Mouse (Mus musculus) midbrain, embryonic 13.5 days (tissue): ENCODE results near the gene Ccdc120. TPM values are rescaled to one million over a fixed set of nuclear protein-coding genes. Genes with fewer than 3 reads are reported as not detected.
"Not testable (repeated sequence)": the region's sequence is repeated elsewhere in the genome, so short reads cannot be mapped to it uniquely, and the experiment has no call there.

Source experiments
- ATAC-seq: fragments of 200-750 bp; cut with Nextera tagmentation; 2 replicates; pipeline ENCODE4 v1.8.0; 2017; ENCODE audit warnings: mild to moderate bottlenecking, moderate TSS enrichment, moderate library complexity
- H3K27ac ChIP-seq: fragments of 300-500 bp; sonication (generic); 2 replicates; pipeline ENCODE4 v1.5.1; 2015; ENCODE audit warnings: inconsistent platforms, mild to moderate bottlenecking, moderate library complexity
- H3K27me3 ChIP-seq: fragments of 300-500 bp; sonication (generic); 2 replicates; pipeline ENCODE4 v1.6.1; 2015; ENCODE audit warnings: mild to moderate bottlenecking, inconsistent platforms
- H3K36me3 ChIP-seq: fragments of 300-500 bp; sonication (generic); 2 replicates; pipeline ENCODE4 v1.6.1; 2015; ENCODE audit warnings: mild to moderate bottlenecking, inconsistent platforms
- H3K4me1 ChIP-seq: fragments of 300-500 bp; sonication (generic); replicated peaks from 2 replicates; pipeline ENCODE4 v1.6.1; 2015; ENCODE audit warnings: inconsistent platforms
- H3K4me2 ChIP-seq: fragments of 300-500 bp; sonication (generic); replicated peaks from 2 replicates; pipeline ENCODE4 v1.6.1; 2015; ENCODE audit warnings: moderate library complexity, mild to moderate bottlenecking, inconsistent platforms
- H3K4me3 ChIP-seq: fragments of 300-500 bp; sonication (generic); replicated peaks from 2 replicates; pipeline ENCODE4 v1.5.1; 2015; ENCODE audit warnings: mild to moderate bottlenecking, inconsistent platforms
- H3K9ac ChIP-seq: fragments of 300-500 bp; sonication (generic); replicated peaks from 2 replicates; pipeline ENCODE4 v1.6.1; 2015; ENCODE audit warnings: mild to moderate bottlenecking, inconsistent platforms
- H3K9me3 ChIP-seq: fragments of 300-500 bp; sonication (generic); 2 replicates; pipeline ENCODE4 v1.6.1; 2016; ENCODE audit warnings: mild to moderate bottlenecking, inconsistent platforms
- WGBS: fragments of 180-500 bp; shearing (Covaris S2); methylation state at CpG from one replicate; pipeline ENCODE4 v1.1.7; 2015; 5-methylcytosine and 5-hydroxymethylcytosine counted together
- polyA plus RNA-seq: library from polyadenylated mRNA; unstranded; fragments of >200 nt; fragmentation: Nextera tagmentation; extraction: Ambion mirVana; gene quantifications from 2 replicates; pipeline ENCODE4 v1.2.1, GENCODE M21; 2015

The Ccdc120 gene
- polyA plus RNA-seq, 1 experiment from 2014 or later: 46.0 TPM

DNA sequence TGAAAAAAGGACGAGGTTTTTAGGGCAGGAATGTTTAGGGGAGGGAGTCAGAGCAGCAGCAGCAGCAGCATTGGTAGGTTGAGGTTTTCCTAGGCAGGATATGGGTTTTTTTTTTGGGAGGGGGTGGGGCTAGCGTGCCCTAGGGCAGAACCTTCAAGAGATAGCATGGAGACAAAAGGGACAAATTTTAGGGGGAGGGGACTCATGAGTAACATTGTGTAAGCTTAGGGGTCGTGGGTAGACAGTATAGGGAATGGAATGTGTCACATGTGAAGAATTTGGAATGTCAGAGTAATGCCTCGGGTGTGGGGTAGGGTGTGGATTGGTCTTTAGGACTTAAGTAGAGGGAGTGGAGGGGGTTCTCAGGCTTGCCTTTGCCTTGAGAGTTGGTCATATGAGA lies 28.0 kb downstream of the Ccdc120 start:
- Histone ChIP-seq H3K36me3 (peaks cover 18% of the 10 kb centered on the region), H3K9ac (peak overlapping the region; percentile 59), H3K27me3 (no peaks in the 10 kb centered on the region), H3K4me1 (peaks cover 10% of the 10 kb centered on the region), H3K4me3 (peak overlapping the region; percentile 54), H3K9me3 (no peaks in the 10 kb centered on the region), H3K27ac (no peak overlapping the region), H3K4me2 (peak overlapping the region; percentile 69)
- 38% methylated on average over 4 of the region's 4 CpGs for WGBS
- ATAC-seq: no peak

DNA sequence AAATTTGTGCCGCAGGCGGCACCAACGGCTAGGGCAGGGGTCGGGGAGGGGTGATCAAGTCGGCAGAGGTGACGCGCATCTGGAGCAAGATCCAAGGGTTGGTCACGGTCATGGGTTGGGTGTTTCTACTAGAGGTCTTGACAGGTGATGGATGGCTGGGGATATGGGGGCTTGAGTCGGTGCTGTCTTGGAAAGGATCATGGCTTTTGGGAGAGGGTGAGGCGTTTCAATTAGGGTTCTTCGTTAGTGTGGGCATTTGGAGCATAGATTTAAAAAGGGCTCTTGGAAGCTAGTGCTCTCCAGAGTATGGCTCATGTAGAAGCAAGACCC lies 28.5 kb downstream of the Ccdc120 start:
- WGBS: 32% methylated on average over 11 of the region's 11 CpGs
- peak overlapping the region; percentile 59 for H3K9ac ChIP-seq
- ATAC-seq: peak; percentile 76; the same call in 1 of the 2 replicates

DNA sequence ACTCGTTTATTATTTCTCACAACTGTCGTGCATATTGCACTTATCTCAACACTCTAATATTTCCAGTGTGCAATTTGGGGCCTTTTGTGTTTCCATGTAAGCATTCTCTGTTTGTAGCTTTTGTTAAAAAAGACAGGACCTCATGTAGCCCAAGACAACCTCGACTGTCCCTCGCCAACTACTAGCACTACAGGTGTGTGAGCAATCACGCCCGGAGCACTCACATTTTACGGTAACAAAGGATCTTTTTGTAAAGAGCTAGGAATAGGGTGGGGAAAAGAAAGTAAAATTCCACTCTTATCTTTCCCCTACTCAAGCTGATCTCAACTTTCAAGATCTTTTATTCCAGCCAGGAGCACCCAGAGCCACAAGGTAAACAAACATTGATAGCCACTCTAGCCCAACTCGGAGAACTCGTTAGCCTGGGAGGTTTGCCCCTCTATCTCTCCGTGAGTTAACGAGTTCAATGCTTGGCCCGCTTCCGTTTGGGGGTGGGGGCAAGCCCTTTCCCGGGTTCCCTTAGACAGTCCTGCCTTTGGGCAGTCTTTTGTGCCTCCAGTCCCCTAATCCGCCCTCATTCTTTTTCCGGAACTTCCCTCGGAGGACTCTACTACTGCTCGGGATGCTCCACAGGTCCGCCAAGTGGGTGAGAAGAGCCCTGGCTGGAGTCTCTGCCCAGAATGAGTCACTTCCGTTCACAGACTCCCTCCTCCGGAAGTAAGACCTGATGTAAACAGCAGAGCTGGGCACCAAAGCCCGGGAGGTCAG lies 29.0 kb downstream of the Ccdc120 start, which contains the start of gene Gm45208:
Gene Gm45208, plus strand, starts transcription at position 732 of the 768 bp plus-strand sequence.
- H3K36me3 ChIP-seq: peaks cover 12% of the 10 kb centered on the region
- 30% methylated on average over 22 of the region's 22 CpGs for WGBS
- no peaks in the 10 kb centered on the region for H3K9me3 ChIP-seq
- peak within 1 kb of the TSS; percentile 59 for H3K9ac ChIP-seq
- peak; percentile 93 for ATAC-seq
- no peaks in the 10 kb centered on the region for H3K27me3 ChIP-seq
- peak within 1 kb of the TSS; percentile 90 for H3K27ac ChIP-seq
- H3K4me2 ChIP-seq: peak within 1 kb of the TSS; percentile 69
- H3K4me3 ChIP-seq: peak within 1 kb of the TSS; percentile 54
- peaks cover 9% of the 10 kb centered on the region for H3K4me1 ChIP-seq

More for the DNA sequence above, 28.5 kb downstream of the Ccdc120 start:
- H3K27me3 ChIP-seq: no peaks in the 10 kb centered on the region
- H3K36me3 ChIP-seq: peaks cover 17% of the 10 kb centered on the region
- peak overlapping the region; percentile 69 for H3K4me2 ChIP-seq
- peak overlapping the region; percentile 90 for H3K27ac ChIP-seq
- H3K4me3 ChIP-seq: peak overlapping the region; percentile 54
- H3K9me3 ChIP-seq: no peaks in the 10 kb centered on the region
- H3K4me1 ChIP-seq: peaks cover 9% of the 10 kb centered on the region

DNA sequence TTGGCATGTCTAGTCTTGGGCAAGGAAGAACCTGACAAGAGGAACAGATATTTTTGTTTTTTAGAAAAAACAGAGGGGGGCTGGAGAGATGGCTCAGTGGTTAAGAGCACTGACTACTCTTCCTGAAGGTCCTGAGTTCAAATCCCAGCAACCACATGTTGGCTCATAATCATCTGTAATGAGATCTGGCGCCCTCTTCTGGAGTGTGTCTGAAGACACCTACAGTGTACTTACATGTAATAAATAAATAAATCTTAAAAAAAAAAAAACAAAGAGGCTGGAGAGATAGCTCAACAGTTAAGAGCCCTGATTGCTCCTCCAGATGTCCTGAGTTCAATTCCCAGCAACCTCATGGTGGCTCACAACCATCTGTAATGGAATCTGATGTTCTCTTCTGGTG lies 34.6 kb downstream of the Ccdc120 start:
- H3K4me2 ChIP-seq, H3K27me3 ChIP-seq, H3K9ac ChIP-seq, ATAC-seq, H3K4me3 ChIP-seq, H3K9me3 ChIP-seq, H3K4me1 ChIP-seq, H3K27ac ChIP-seq, H3K36me3 ChIP-seq: not testable (repeated sequence)
- 42% methylated on average over 1 of the region's 1 CpGs for WGBS

DNA sequence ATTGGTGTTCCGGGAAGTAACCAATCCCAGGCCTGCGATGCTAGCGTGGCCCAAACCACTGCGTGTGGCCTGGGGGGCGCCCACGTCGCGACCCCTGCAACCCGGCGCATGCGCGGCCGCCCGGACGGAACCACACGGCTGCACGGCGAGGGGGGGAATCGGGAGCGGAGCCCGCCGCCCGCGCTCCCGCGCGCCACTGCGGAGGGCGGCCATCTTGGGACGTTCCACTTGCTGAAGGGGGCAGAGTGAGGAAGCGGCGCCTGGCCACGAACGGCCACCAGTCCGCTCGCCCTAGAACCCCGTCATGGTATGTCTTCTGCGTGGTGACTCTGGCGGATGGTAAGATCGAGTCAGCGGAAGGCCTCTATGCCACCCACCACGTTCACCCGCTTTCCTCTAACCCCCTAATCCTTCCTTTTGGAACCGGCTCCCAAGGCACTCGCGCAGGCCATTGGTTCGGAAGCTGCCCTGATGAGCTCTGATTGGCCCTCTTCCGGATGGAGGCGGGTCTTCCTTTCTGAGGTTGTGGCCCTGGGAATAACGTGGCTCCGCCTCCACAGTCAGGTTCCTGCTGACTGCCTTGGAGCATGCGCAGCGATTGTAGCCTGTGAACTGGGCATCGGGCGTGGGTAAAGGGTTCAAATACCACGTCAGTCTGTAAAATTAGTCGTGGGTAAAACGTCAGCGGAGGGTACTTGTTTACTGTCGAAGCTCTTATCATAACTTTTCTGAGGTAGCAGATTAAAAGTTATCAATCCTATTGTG lies 36.4 kb downstream of the Ccdc120 start, which contains the start of gene Wdr45:
Gene Wdr45, plus strand, starts transcription at position 199 of the 765 bp plus-strand sequence.
- peak within 1 kb of the TSS; percentile 38 for H3K4me3 ChIP-seq
- peak within 1 kb of the TSS; percentile 58 for H3K9ac ChIP-seq
- peak; percentile 97 for ATAC-seq
- H3K4me2 ChIP-seq: peak within 1 kb of the TSS; percentile 54
- 21% methylated on average over 20 of the region's 60 CpGs for WGBS
- H3K9me3 ChIP-seq, H3K27me3 ChIP-seq, H3K4me1 ChIP-seq, H3K36me3 ChIP-seq, H3K27ac ChIP-seq: not testable (repeated sequence)

DNA sequence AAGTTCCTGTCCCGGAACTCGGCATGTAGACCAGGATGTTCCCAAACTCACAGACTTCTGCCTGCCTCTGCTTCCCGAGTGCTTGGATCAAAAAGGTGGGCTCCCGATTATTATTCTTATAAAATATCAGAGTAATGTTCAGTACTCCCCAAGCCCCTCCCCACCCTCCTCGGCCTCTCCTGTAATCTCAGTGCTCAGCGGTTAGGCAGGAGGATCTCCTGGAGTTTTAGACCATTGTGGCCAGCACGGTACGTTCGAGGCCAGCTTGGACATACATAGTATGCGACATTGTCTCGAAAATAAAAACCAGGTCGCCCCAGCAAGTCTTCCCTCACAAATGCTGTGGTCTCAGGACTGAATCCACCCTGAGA lies 37.0 kb downstream of the Ccdc120 start:
- ATAC-seq, H3K4me1 ChIP-seq, H3K9me3 ChIP-seq, H3K36me3 ChIP-seq, H3K27me3 ChIP-seq, H3K27ac ChIP-seq: not testable (repeated sequence)
- 36% methylated on average over 6 of the region's 12 CpGs for WGBS
- Histone ChIP-seq H3K4me3 (peak overlapping the region; percentile 38), H3K4me2 (peak overlapping the region; percentile 54), H3K9ac (peak overlapping the region; percentile 58)

DNA sequence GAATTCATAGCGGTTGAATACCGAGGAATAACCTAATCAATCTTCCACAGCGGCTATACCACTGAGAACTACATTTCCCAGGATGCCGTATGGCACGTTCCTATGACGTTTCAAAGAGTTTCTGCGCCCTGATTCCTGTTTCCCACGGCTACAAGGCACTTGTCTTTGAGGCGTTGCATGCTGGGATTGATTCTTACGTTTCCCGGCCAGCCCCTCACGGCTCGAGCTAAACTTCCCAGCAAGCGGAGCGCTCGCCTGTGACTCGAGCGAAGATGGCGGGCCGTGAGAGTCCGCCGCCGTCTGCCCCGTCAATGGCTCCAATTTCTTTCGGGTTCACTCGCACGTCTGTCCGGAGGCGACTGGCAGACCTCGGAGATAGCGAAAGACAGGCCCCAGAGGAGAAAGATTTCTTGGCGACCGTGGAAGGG lies 53.7 kb downstream of the Ccdc120 start, which contains the start of gene Gpkow:
Gene Gpkow, plus strand, starts transcription at position 178 of the 428 bp plus-strand sequence.
- no peaks in the 10 kb centered on the region for H3K27me3 ChIP-seq
- peak; percentile 96 for ATAC-seq
- peaks cover 11% of the 10 kb centered on the region; the same call in 1 of the 2 replicates for H3K4me1 ChIP-seq
- 22% methylated on average over 33 of the region's 33 CpGs for WGBS
- peak within 1 kb of the TSS; percentile 55 for H3K4me3 ChIP-seq
- peak within 1 kb of the TSS; percentile 59 for H3K4me2 ChIP-seq
- peak within 1 kb of the TSS; percentile 25; the same call in 1 of the 2 replicates for H3K27ac ChIP-seq
- peak within 1 kb of the TSS; percentile 60 for H3K9ac ChIP-seq
- no peaks in the 10 kb centered on the region for H3K9me3 ChIP-seq
- H3K36me3 ChIP-seq: peaks cover 11% of the 10 kb centered on the region; the same call in 1 of the 2 replicates

DNA sequence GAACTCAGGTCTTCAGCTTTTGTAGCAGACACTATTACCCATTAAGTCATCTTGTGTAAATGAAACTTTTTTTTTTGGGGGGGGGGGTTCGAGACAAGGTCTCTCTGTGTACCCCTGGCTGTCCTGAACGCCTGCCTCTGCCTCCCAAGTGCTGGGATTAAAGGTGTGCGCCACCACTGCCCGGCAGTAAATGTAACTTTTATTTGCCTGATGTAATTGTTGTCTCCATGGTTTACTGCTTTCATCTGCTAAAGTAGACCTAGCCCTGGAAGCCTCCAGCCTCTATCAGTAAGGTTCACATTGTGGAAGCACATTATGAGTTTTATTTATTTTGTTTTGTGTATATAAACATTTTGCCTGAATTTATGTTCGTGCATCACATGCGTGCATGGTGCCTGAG lies 54.2 kb downstream of the Ccdc120 start:
- WGBS: 46% methylated on average over 6 of the region's 6 CpGs
- peak overlapping the region; percentile 55; the same call in 1 of the 2 replicates for H3K4me3 ChIP-seq
- peak; percentile 67 for ATAC-seq

DNA sequence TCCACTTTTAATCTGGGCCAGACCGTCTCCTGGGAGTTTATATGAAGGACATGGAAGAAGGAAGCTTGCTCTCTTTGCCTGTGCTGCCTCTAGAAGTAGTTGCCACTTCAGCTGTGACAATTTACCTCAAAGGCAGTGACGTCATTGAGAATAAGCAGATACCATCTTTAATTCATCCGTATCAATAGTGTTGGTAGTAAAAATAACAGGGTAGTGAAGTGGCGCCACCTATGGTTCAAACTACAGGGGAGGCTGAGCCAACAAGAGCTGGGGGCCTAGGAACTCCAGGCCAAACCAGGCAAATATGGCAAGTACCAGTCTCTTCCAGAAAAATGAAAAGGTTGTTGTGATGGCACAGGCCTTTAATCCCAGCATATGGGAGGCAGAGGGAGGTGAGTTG lies 57.8 kb downstream of the Ccdc120 start:
- no peak for ATAC-seq
- Histone ChIP-seq H3K9ac (no peak overlapping the region), H3K27ac (no peak overlapping the region), H3K36me3 (no peaks in the 10 kb centered on the region), H3K4me3 (no peak overlapping the region), H3K27me3 (no peaks in the 10 kb centered on the region), H3K4me1 (peaks cover 4% of the 10 kb centered on the region; the same call in 1 of the 2 replicates), H3K9me3 (no peaks in the 10 kb centered on the region), H3K4me2 (no peak overlapping the region)
- WGBS: 47% methylated on average over 4 of the region's 4 CpGs

More for the DNA sequence above, 54.2 kb downstream of the Ccdc120 start:
- Histone ChIP-seq H3K27ac (no peak overlapping the region), H3K9ac (no peak overlapping the region), H3K4me2 (peak overlapping the region; percentile 37), H3K27me3 (no peaks in the 10 kb centered on the region), H3K4me1 (peaks cover 11% of the 10 kb centered on the region; the same call in 1 of the 2 replicates), H3K36me3 (peaks cover 9% of the 10 kb centered on the region; the same call in 1 of the 2 replicates), H3K9me3 (no peaks in the 10 kb centered on the region)

DNA sequence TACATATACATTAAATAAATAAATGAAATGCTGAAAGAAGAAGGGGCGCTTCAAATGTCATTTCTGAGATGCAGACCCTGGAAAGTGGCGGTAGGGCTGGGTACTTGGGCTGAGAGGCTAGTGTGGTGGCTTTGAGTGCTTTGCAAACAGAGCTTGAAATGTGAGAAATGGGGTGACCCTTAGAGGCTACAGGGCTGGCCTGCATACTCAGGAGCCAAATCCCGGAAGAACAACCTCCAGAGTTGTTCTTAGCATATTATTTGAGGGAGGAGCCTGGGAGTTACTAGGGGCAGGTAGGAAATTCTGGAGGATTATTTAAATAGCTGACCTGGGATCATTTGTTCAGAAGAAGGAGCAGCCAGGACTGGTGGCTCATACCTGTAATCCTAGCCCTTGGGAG lies 60.2 kb downstream of the Ccdc120 start:
- no peak overlapping the region for H3K9ac ChIP-seq
- no peak overlapping the region for H3K27ac ChIP-seq
- no peaks in the 10 kb centered on the region for H3K27me3 ChIP-seq
- H3K9me3 ChIP-seq: no peaks in the 10 kb centered on the region
- no peaks in the 10 kb centered on the region for H3K4me1 ChIP-seq
- no peaks in the 10 kb centered on the region for H3K36me3 ChIP-seq
- no peak overlapping the region for H3K4me2 ChIP-seq
- 71% methylated on average over 3 of the region's 3 CpGs for WGBS
- ATAC-seq: no peak
- H3K4me3 ChIP-seq: no peak overlapping the region

DNA sequence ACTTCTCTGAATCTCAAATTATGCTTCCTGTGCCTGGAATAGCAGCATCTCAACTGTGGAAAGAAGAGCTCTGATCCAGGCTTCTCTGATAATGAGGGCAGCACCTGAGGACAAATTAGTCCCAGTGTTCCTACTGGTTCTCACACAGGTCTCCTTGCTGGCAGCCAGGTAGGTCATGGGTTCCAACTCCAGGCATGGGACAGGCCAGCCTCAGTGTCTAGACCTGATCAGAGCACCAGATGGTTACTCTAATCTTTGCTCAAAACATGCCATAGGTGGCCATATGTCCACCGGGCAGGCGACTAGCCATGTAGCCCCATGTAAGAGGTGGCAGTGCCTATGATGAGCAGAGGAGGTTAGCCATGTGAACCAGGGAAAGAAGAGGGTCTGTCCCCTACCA lies 62.4 kb downstream of the Ccdc120 start:
- H3K4me2 ChIP-seq: no peak overlapping the region
- 98% methylated on average over 2 of the region's 2 CpGs for WGBS
- no peaks in the 10 kb centered on the region for H3K27me3 ChIP-seq
- no peak overlapping the region for H3K9ac ChIP-seq
- ATAC-seq: no peak
- H3K36me3 ChIP-seq: no peaks in the 10 kb centered on the region
- H3K4me1 ChIP-seq: no peaks in the 10 kb centered on the region
- H3K4me3 ChIP-seq: no peak overlapping the region
- H3K9me3 ChIP-seq: no peaks in the 10 kb centered on the region
- H3K27ac ChIP-seq: no peak overlapping the region
